Mouse (Mus musculus) thymus, adult 18-20 months (tissue): Measurements from ENCODE around the gene Spty2d1.
"Not testable (repeated sequence)": the region's sequence is repeated elsewhere in the genome, so short reads cannot be mapped to it uniquely, and the experiment has no call there.

Experiments used
- DNase-seq, 2 experiments: peaks; one replicate each; pipeline ENCODE4 v3.0.0; 2022; ENCODE audit warnings: mixed read lengths in 2 of 2

Gene Spty2d1

GRCm38 (mm10) chr7:47020956-47021355 lies 12.7 kb upstream of the Spty2d1 start:
- no peak for DNase-seq

GRCm38 (mm10) chr7:47019641-47020040 lies 11.4 kb upstream of the Spty2d1 start:
- no peak for DNase-seq

GRCm38 (mm10) chr7:47017146-47017545 lies 8.9 kb upstream of the Spty2d1 start:
- DNase-seq, result no peak

- DNase-seq, result no peak
Observed at GRCm38 (mm10) chr7:47016602-47017001, 8.4 kb upstream of the Spty2d1 start.

- DNase-seq, result peak; percentile 57 to 64
Observed at GRCm38 (mm10) chr7:47015390-47016065, 7.3 kb upstream of the Spty2d1 start.

GRCm38 (mm10) chr7:47014564-47015389 lies 6.6 kb upstream of the Spty2d1 start:
- DNase-seq, result no peak

- no peak for DNase-seq
Observed at GRCm38 (mm10) chr7:47013131-47013767, 5.0 kb upstream of the Spty2d1 start.

GRCm38 (mm10) chr7:47007818-47008167 lies 418 bp downstream of the Spty2d1 start:
- no peak for DNase-seq

- DNase-seq, result peak in 1 of 2 experiments; percentile 18
Observed at GRCm38 (mm10) chr7:47007109-47007780, 966 bp downstream of the Spty2d1 start.

- no peak for DNase-seq
Observed at GRCm38 (mm10) chr7:47003411-47004115, 4.6 kb downstream of the Spty2d1 start.

GRCm38 (mm10) chr7:47001900-47002275 lies 6.3 kb downstream of the Spty2d1 start:
- DNase-seq, result no peak

GRCm38 (mm10) chr7:47001125-47001899 lies 6.9 kb downstream of the Spty2d1 start:
- no peak for DNase-seq

- DNase-seq, result no peak
Observed at GRCm38 (mm10) chr7:47000644-47000983, 7.6 kb downstream of the Spty2d1 start.

- DNase-seq, result no peak
Observed at GRCm38 (mm10) chr7:46999983-47000643, 8.1 kb downstream of the Spty2d1 start.

- no peak for DNase-seq
Observed at GRCm38 (mm10) chr7:46998942-46999341, 9.3 kb downstream of the Spty2d1 start.

- no peak for DNase-seq
Observed at GRCm38 (mm10) chr7:46997644-46998395, 10.4 kb downstream of the Spty2d1 start.

GRCm38 (mm10) chr7:46997008-46997407 lies 11.2 kb downstream of the Spty2d1 start:
- DNase-seq, result no peak

- DNase-seq, result no peak
Observed at GRCm38 (mm10) chr7:46995558-46995957, 12.7 kb downstream of the Spty2d1 start.

GRCm38 (mm10) chr7:46993079-46993478 lies 15.1 kb downstream of the Spty2d1 start:
- no peak for DNase-seq

GRCm38 (mm10) chr7:46989387-46989786 lies 18.8 kb downstream of the Spty2d1 start:
- DNase-seq, result not testable (repeated sequence)

GRCm38 (mm10) chr7:46987073-46987472 lies 21.1 kb downstream of the Spty2d1 start:
- DNase-seq, result no peak
